Mouse (Mus musculus): ENCODE data around the gene Agl.

The Agl gene

GRCm38 (mm10) chr3:116807811-116808506 lies at the start of gene Agl:
TSS of gene Agl (minus strand) at chr3:116808166.
- DNase-seq (ENCODE audit: low read depth, low spot score) = peak; percentile 95

GRCm38 (mm10) chr3:116857611-116858010 lies 49.6 kb upstream of the Agl start:
- no peak for DNase-seq (ENCODE audit: low read depth, low spot score)

GRCm38 (mm10) chr3:116852421-116852820 lies 44.5 kb upstream of the Agl start:
- DNase-seq (ENCODE audit: low read depth, low spot score) = no peak

GRCm38 (mm10) chr3:116850376-116850775 lies 42.4 kb upstream of the Agl start:
- no peak for DNase-seq (ENCODE audit: low read depth, low spot score)

GRCm38 (mm10) chr3:116848936-116849335 lies 41.0 kb upstream of the Agl start:
- DNase-seq (ENCODE audit: low read depth, low spot score) = peak; percentile 67

GRCm38 (mm10) chr3:116848099-116848498 lies 40.1 kb upstream of the Agl start:
- DNase-seq (ENCODE audit: low read depth, low spot score) = peak; percentile 91

- DNase-seq (ENCODE audit: low read depth, low spot score) = no peak
Observed at GRCm38 (mm10) chr3:116846084-116846483, 38.1 kb upstream of the Agl start.

- DNase-seq (ENCODE audit: low read depth, low spot score) = peak; percentile 52
Observed at GRCm38 (mm10) chr3:116844880-116845579, 37.1 kb upstream of the Agl start.

- DNase-seq (ENCODE audit: low read depth, low spot score) = no peak
Observed at GRCm38 (mm10) chr3:116841311-116841710, 33.3 kb upstream of the Agl start.

GRCm38 (mm10) chr3:116836681-116837475 lies 28.9 kb upstream of the Agl start:
- DNase-seq (ENCODE audit: low read depth, low spot score) = no peak

GRCm38 (mm10) chr3:116835770-116836680 lies 28.1 kb upstream of the Agl start:
- DNase-seq (ENCODE audit: low read depth, low spot score) = peak; percentile 97

GRCm38 (mm10) chr3:116835350-116835749 lies 27.4 kb upstream of the Agl start:
- no peak for DNase-seq (ENCODE audit: low read depth, low spot score)

GRCm38 (mm10) chr3:116834241-116834640 lies 26.3 kb upstream of the Agl start:
- DNase-seq (ENCODE audit: low read depth, low spot score) = no peak

- no peak for DNase-seq (ENCODE audit: low read depth, low spot score)
Observed at GRCm38 (mm10) chr3:116833491-116833890, 25.5 kb upstream of the Agl start.

GRCm38 (mm10) chr3:116832526-116833310 lies 24.8 kb upstream of the Agl start:
- DNase-seq (ENCODE audit: low read depth, low spot score) = no peak

GRCm38 (mm10) chr3:116831324-116831723 lies 23.4 kb upstream of the Agl start:
- no peak for DNase-seq (ENCODE audit: low read depth, low spot score)

GRCm38 (mm10) chr3:116829274-116829920 lies 21.4 kb upstream of the Agl start:
- DNase-seq (ENCODE audit: low read depth, low spot score) = no peak

- DNase-seq (ENCODE audit: low read depth, low spot score) = peak; percentile 71
Observed at GRCm38 (mm10) chr3:116826471-116827215, 18.7 kb upstream of the Agl start.

GRCm38 (mm10) chr3:116817231-116817630 lies 9.3 kb upstream of the Agl start:
- DNase-seq (ENCODE audit: low read depth, low spot score) = no peak
